Mouse (Mus musculus): Measurements from ENCODE around the gene Dmbx1.

DNA sequence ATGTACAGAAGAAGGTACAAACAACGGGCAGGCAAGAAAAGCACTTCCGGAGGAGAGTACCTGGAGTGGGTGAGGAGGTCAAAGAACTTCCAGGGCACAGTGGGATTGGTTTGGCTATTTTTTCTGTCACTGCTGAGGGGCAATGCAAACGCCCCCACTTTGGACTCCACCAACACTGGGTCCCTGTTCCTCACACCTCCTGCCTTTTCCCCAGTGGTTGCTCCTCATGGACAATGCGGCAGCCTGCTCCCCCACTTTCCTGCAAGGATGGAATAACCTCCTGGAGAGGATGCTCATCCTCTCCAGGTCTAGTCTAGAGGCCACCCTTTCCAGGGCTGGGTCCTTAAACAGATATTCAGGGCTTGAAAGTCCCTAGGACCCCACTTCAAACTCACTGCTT lies 39.2 kb upstream of the Dmbx1 start:
- no peak for TF ChIP-seq POLR2A (IDR thresholded peaks at IDR 0.05; ENCODE audit: low read depth, low read length)
- TF ChIP-seq CTCF (IDR thresholded peaks at IDR 0.05; ENCODE audit: extremely low read depth, insufficient read length, insufficient replicate concordance, low read depth, low read length), result no peak
